Mouse (Mus musculus): ENCODE data around the gene Maml2. TPM values are rescaled to one million over a fixed set of nuclear protein-coding genes. Genes with fewer than 3 reads are reported as not detected.

Gene Maml2
- polyA plus RNA-seq, 1 experiment = 1.5 TPM

GRCm38 (mm10) chr9:13430302-13430701, 132.5 kb downstream of the Maml2 start:
- H3K27me3 ChIP-seq (ENCODE audit: control insufficient read depth, insufficient read depth, insufficient read length) = no peaks in the 10 kb centered on the region
- no peak overlapping the region for H3K4me3 ChIP-seq (ENCODE audit: insufficient read depth, poor library complexity, severe bottlenecking)
- no peaks in the 10 kb centered on the region for H3K36me3 ChIP-seq (ENCODE audit: control insufficient read depth, insufficient read depth)
- H3K79me2 ChIP-seq (ENCODE audit: control insufficient read depth, insufficient read depth) = no peaks in the 10 kb centered on the region
- H3ac ChIP-seq (ENCODE audit: control insufficient read depth, insufficient read length, low read depth) = no peak overlapping the region
- no peaks in the 10 kb centered on the region for H3K79me3 ChIP-seq (ENCODE audit: low read depth)
- TF ChIP-seq MYOD1 (IDR thresholded peaks at IDR 0.05; ENCODE audit: control insufficient read depth, insufficient read length, low read depth) (no peak), MYOG (IDR thresholded peaks at IDR 0.05; ENCODE audit: control insufficient read depth, extremely low read depth, insufficient read length) (no peak), CTCF (IDR thresholded peaks at IDR 0.05; ENCODE audit: control insufficient read depth, insufficient read depth, insufficient read length) (no peak), MAX (IDR thresholded peaks at IDR 0.05) (no peak), CEBPB (IDR thresholded peaks at IDR 0.05; ENCODE audit: low read depth) (no peak), FOSL1 (IDR thresholded peaks at IDR 0.05; ENCODE audit: insufficient read depth, low read length, poor library complexity, severe bottlenecking) (no peak), USF1 (IDR thresholded peaks at IDR 0.05; ENCODE audit: low read depth) (no peak)

GRCm38 (mm10) chr9:13430744-13431143, 133.0 kb downstream of the Maml2 start:
- H3K4me3 ChIP-seq (ENCODE audit: insufficient read depth, poor library complexity, severe bottlenecking) = no peak overlapping the region
- no peaks in the 10 kb centered on the region for H3K36me3 ChIP-seq (ENCODE audit: control insufficient read depth, insufficient read depth)
- no peaks in the 10 kb centered on the region for H3K27me3 ChIP-seq (ENCODE audit: control insufficient read depth, insufficient read depth, insufficient read length)
- no peaks in the 10 kb centered on the region for H3K79me3 ChIP-seq (ENCODE audit: low read depth)
- no peak for TF ChIP-seq FOSL1 (IDR thresholded peaks at IDR 0.05; ENCODE audit: insufficient read depth, low read length, poor library complexity, severe bottlenecking)
- TF ChIP-seq USF1 (IDR thresholded peaks at IDR 0.05; ENCODE audit: low read depth) = no peak
- TF ChIP-seq MYOG (IDR thresholded peaks at IDR 0.05; ENCODE audit: control insufficient read depth, extremely low read depth, insufficient read length) = no peak
- no peaks in the 10 kb centered on the region for H3K79me2 ChIP-seq (ENCODE audit: control insufficient read depth, insufficient read depth)
- no peak overlapping the region for H3ac ChIP-seq (ENCODE audit: control insufficient read depth, insufficient read length, low read depth)

- Histone ChIP-seq H3K4me3 (ENCODE audit: insufficient read depth, poor library complexity, severe bottlenecking) (no peak overlapping the region), H3K36me3 (ENCODE audit: control insufficient read depth, insufficient read depth) (no peaks in the 10 kb centered on the region), H3K27me3 (ENCODE audit: control insufficient read depth, insufficient read depth, insufficient read length) (no peaks in the 10 kb centered on the region), H3ac (ENCODE audit: control insufficient read depth, insufficient read length, low read depth) (no peak overlapping the region), H3K79me2 (ENCODE audit: control insufficient read depth, insufficient read depth) (no peaks in the 10 kb centered on the region), H3K79me3 (ENCODE audit: low read depth) (no peaks in the 10 kb centered on the region)
- no peak for TF ChIP-seq MYOG (IDR thresholded peaks at IDR 0.05; ENCODE audit: control insufficient read depth, extremely low read depth, insufficient read length)
- TF ChIP-seq CEBPB (IDR thresholded peaks at IDR 0.05; ENCODE audit: low read depth) = no peak
- TF ChIP-seq USF1 (IDR thresholded peaks at IDR 0.05; ENCODE audit: low read depth) = no peak
- TF ChIP-seq FOSL1 (IDR thresholded peaks at IDR 0.05; ENCODE audit: insufficient read depth, low read length, poor library complexity, severe bottlenecking) = no peak
- TF ChIP-seq MAX (IDR thresholded peaks at IDR 0.05) = no peak
- TF ChIP-seq CTCF (IDR thresholded peaks at IDR 0.05; ENCODE audit: control insufficient read depth, insufficient read depth, insufficient read length) = no peak
- TF ChIP-seq MYOD1 (IDR thresholded peaks at IDR 0.05; ENCODE audit: control insufficient read depth, insufficient read length, low read depth) = no peak
Measured at GRCm38 (mm10) chr9:13431646-13432045, 133.9 kb downstream of the Maml2 start.

GRCm38 (mm10) chr9:13433501-13434090, 135.8 kb downstream of the Maml2 start:
- Histone ChIP-seq H3K79me2 (ENCODE audit: control insufficient read depth, insufficient read depth) (no peaks in the 10 kb centered on the region), H3K79me3 (ENCODE audit: low read depth) (no peaks in the 10 kb centered on the region), H3K36me3 (ENCODE audit: control insufficient read depth, insufficient read depth) (no peaks in the 10 kb centered on the region), H3K4me3 (ENCODE audit: insufficient read depth, poor library complexity, severe bottlenecking) (no peak overlapping the region), H3K27me3 (ENCODE audit: control insufficient read depth, insufficient read depth, insufficient read length) (no peaks in the 10 kb centered on the region), H3ac (ENCODE audit: control insufficient read depth, insufficient read length, low read depth) (no peak overlapping the region)
- TF ChIP-seq FOSL1 (IDR thresholded peaks at IDR 0.05; ENCODE audit: insufficient read depth, low read length, poor library complexity, severe bottlenecking) (no peak), CEBPB (IDR thresholded peaks at IDR 0.05; ENCODE audit: low read depth) (no peak), MAX (IDR thresholded peaks at IDR 0.05) (no peak), CTCF (IDR thresholded peaks at IDR 0.05; ENCODE audit: control insufficient read depth, insufficient read depth, insufficient read length) (no peak), USF1 (IDR thresholded peaks at IDR 0.05; ENCODE audit: low read depth) (no peak), MYOG (IDR thresholded peaks at IDR 0.05; ENCODE audit: control insufficient read depth, extremely low read depth, insufficient read length) (no peak), MYOD1 (IDR thresholded peaks at IDR 0.05; ENCODE audit: control insufficient read depth, insufficient read length, low read depth) (no peak)

- Histone ChIP-seq H3ac (ENCODE audit: control insufficient read depth, insufficient read length, low read depth) (no peak overlapping the region), H3K4me3 (ENCODE audit: insufficient read depth, poor library complexity, severe bottlenecking) (no peak overlapping the region), H3K27me3 (ENCODE audit: control insufficient read depth, insufficient read depth, insufficient read length) (no peaks in the 10 kb centered on the region), H3K79me2 (ENCODE audit: control insufficient read depth, insufficient read depth) (no peaks in the 10 kb centered on the region), H3K36me3 (ENCODE audit: control insufficient read depth, insufficient read depth) (no peaks in the 10 kb centered on the region), H3K79me3 (ENCODE audit: low read depth) (no peaks in the 10 kb centered on the region)
- no peak for TF ChIP-seq MAX (IDR thresholded peaks at IDR 0.05)
- TF ChIP-seq MYOD1 (IDR thresholded peaks at IDR 0.05; ENCODE audit: control insufficient read depth, insufficient read length, low read depth) = no peak
- no peak for TF ChIP-seq USF1 (IDR thresholded peaks at IDR 0.05; ENCODE audit: low read depth)
- TF ChIP-seq CTCF (IDR thresholded peaks at IDR 0.05; ENCODE audit: control insufficient read depth, insufficient read depth, insufficient read length) = no peak
- TF ChIP-seq CEBPB (IDR thresholded peaks at IDR 0.05; ENCODE audit: low read depth) = no peak
- TF ChIP-seq FOSL1 (IDR thresholded peaks at IDR 0.05; ENCODE audit: insufficient read depth, low read length, poor library complexity, severe bottlenecking) = no peak
- no peak for TF ChIP-seq MYOG (IDR thresholded peaks at IDR 0.05; ENCODE audit: control insufficient read depth, extremely low read depth, insufficient read length)
Measured at GRCm38 (mm10) chr9:13440911-13441310, 143.2 kb downstream of the Maml2 start.

Measured in C2C12 (cell line).